Mouse (Mus musculus) ES-E14 (cell line): ENCODE data around the gene Mvd.

ENCODE experiments used
- CHD2 ChIP-seq: IDR thresholded peaks from 2 replicates; pipeline ENCODE4 v1.6.1; 2014; ENCODE audit warnings: mild to moderate bottlenecking, low read depth, low read length, inconsistent platforms
- MAFK ChIP-seq: IDR thresholded peaks from 2 replicates; pipeline ENCODE4 v1.6.1; 2014; ENCODE audit warnings: mild to moderate bottlenecking, low read depth, low read length, inconsistent platforms; ENCODE audit not compliant: insufficient read depth
- ZC3H11A ChIP-seq: IDR thresholded peaks from 2 replicates; pipeline ENCODE4 v1.6.1; 2012; ENCODE audit warnings: low read depth, mild to moderate bottlenecking, inconsistent platforms, low read length, borderline replicate concordance
- ZNF384 ChIP-seq: IDR thresholded peaks from 2 replicates; pipeline ENCODE4 v1.6.1; 2012; ENCODE audit warnings: low read depth, low read length, inconsistent platforms

DNA sequence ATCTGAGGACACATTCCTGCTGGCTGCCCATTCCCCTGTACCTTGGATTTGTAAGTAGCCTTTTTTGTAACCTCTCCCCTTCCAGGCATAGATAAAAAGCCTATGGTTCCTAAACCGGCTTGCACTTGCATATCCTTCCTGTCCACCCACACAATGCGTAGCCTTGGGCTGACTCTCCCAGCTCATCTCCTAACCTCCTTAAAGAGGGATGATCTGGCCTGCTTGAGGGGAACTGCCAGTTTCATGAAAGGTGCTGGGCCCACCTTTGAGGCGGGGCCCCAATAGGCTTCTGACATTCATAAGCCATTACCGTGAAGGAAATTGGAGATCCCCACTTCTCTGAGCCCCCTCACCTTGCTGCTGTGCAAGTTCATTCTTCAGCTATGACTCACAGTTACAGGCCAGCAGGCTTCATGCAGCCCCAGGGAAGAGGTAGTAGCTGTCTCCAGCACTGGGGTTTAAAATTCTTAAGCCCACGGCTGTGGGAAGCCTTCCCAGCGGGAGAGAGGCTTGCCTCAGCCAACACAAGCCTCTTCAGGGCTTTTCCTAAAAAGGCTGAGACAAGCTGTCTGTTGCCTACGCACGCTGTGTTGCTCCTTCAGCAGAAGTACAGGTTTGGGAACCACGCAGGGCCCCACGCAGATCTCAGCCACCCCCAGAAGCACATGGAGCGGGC, 18.4 kb upstream of the Mvd start:
- TF ChIP-seq ZC3H11A, result no peak
- no peak for TF ChIP-seq MAFK
- no peak for TF ChIP-seq CHD2
- no peak for TF ChIP-seq ZNF384
